Mouse (Mus musculus): ENCODE measurements around the gene Zfp53. TPM values are rescaled to one million over a fixed set of nuclear protein-coding genes. Genes with fewer than 3 reads are reported as not detected.

Gene Zfp53
- total and polyA plus RNA-seq, 3 experiments: 1.8 to 2.2 TPM; not detected in 1

- TF ChIP-seq NELFE (IDR thresholded peaks at IDR 0.05; ENCODE audit: low read depth, low read length) (no peak), HCFC1 (IDR thresholded peaks at IDR 0.05; ENCODE audit: low read depth, low read length) (peak; percentile 56; the same call in 1 of the 2 replicates), ZKSCAN1 (IDR thresholded peaks at IDR 0.05; ENCODE audit: low read depth, low read length) (no peak), SIN3A (IDR thresholded peaks at IDR 0.05; ENCODE audit: low read length) (peak; percentile 83), USF2 (IDR thresholded peaks at IDR 0.05; ENCODE audit: borderline replicate concordance in 1 of 2, insufficient read depth in 1 of 2, low read depth in 1 of 2, low read length in 2 of 2) (no peak), ZC3H11A (IDR thresholded peaks at IDR 0.05; ENCODE audit: low read depth, low read length) (peak; percentile 66), POLR2A (IDR thresholded peaks at IDR 0.05; ENCODE audit: control insufficient read depth in 1 of 2, insufficient read depth in 1 of 2, low read depth in 1 of 2, low read length in 2 of 2, poor library complexity in 1 of 2) (no peak), POLR2AphosphoS5 (IDR thresholded peaks at IDR 0.05; ENCODE audit: borderline replicate concordance, low read depth, low read length) (no peak), GATA1 (IDR thresholded peaks at IDR 0.05; ENCODE audit: low read depth, low read length) (peak; percentile 28; the same call in 1 of the 2 replicates), POLR2AphosphoS2 (IDR thresholded peaks at IDR 0.05; ENCODE audit: low read length) (no peak), BHLHE40 (IDR thresholded peaks at IDR 0.05; ENCODE audit: borderline replicate concordance, low read depth, low read length) (no peak), MAZ (IDR thresholded peaks at IDR 0.05; ENCODE audit: low read depth, low read length) (no peak), TAL1 (IDR thresholded peaks at IDR 0.05; ENCODE audit: low read length) (no peak), RAD21 (IDR thresholded peaks at IDR 0.05; ENCODE audit: low read depth, low read length) (peak; percentile 82), JUND (IDR thresholded peaks at IDR 0.05; ENCODE audit: low read depth, low read length) (peak; percentile 100), CTCF (IDR thresholded peaks at IDR 0.05 in 2 of 3, conservative IDR thresholded peaks at IDR 0.05 in 1 of 3; ENCODE audit: control insufficient read depth in 1 of 3, insufficient read depth in 1 of 3, low read depth in 2 of 3, low read length in 3 of 3, poor library complexity in 1 of 3, severe bottlenecking in 1 of 3) (peak in 2 of 3 experiments; percentile 57 to 84; a peak in 4 of 6 replicates), ETS1 (IDR thresholded peaks at IDR 0.05; ENCODE audit: low read depth, low read length) (peak; percentile 51; the same call in 1 of the 2 replicates), MYC (IDR thresholded peaks at IDR 0.05; ENCODE audit: low read depth, low read length) (peak; percentile 65; the same call in 1 of the 2 replicates), TBP (IDR thresholded peaks at IDR 0.05; ENCODE audit: low read depth, low read length) (peak; percentile 50; the same call in 1 of the 2 replicates), MAFK (IDR thresholded peaks at IDR 0.05; ENCODE audit: borderline replicate concordance, low read depth, low read length) (no peak), CHD2 (IDR thresholded peaks at IDR 0.05; ENCODE audit: low read length) (no peak), RCOR1 (IDR thresholded peaks at IDR 0.05; ENCODE audit: low read depth, low read length) (no peak), MEF2A (IDR thresholded peaks at IDR 0.05; ENCODE audit: extremely low read depth, insufficient replicate concordance, low read depth, low read length, poor library complexity, severe bottlenecking) (no peak)
Measured at GRCm38 (mm10) chr17:21534460-21535095, 45.8 kb downstream of the Zfp53 start (continued).

Measured in MEL (cell line).